Mouse (Mus musculus) MEL (cell line): Measurements from ENCODE around the gene Tdrd7.

Experiments used
- CTCF ChIP-seq, 3 experiments: IDR thresholded peaks in 2 of 3; conservative IDR thresholded peaks in 1 of 3; 2 replicates each; pipeline ENCODE4 v1.5.1; 2011 to 2012; ENCODE audit warnings: low read length in 3 of 3, low read depth in 2 of 3, mild to moderate bottlenecking in 2 of 3, improper control_type of control experiment in 1 of 3, inconsistent platforms in 1 of 3, mixed read lengths in 1 of 3, moderate library complexity in 1 of 3; ENCODE audit not compliant: control insufficient read depth in 1 of 3, insufficient read depth in 1 of 3, poor library complexity in 1 of 3, severe bottlenecking in 1 of 3
- EP300 ChIP-seq, 2 experiments: IDR thresholded peaks; 2 replicates each; pipeline ENCODE4 v1.6.1; 2011; ENCODE audit warnings: improper control_type of control experiment in 2 of 2, low read length in 2 of 2, low read depth in 1 of 2, mild to moderate bottlenecking in 1 of 2
- GATA1 ChIP-seq: IDR thresholded peaks from 2 replicates; pipeline ENCODE4 v1.6.1; 2011; ENCODE audit warnings: low read depth, low read length, improper control_type of control experiment
- HCFC1 ChIP-seq: IDR thresholded peaks from 2 replicates; pipeline ENCODE4 v1.6.1; 2012; ENCODE audit warnings: low read depth, mild to moderate bottlenecking, inconsistent platforms, low read length, improper control_type of control experiment, moderate library complexity
- MXI1 ChIP-seq: IDR thresholded peaks from 2 replicates; pipeline ENCODE4 v1.6.1; 2011; ENCODE audit warnings: mild to moderate bottlenecking, low read depth, low read length, improper control_type of control experiment
- NELFE ChIP-seq: IDR thresholded peaks from 2 replicates; pipeline ENCODE4 v1.6.1; 2011; ENCODE audit warnings: low read depth, low read length, improper control_type of control experiment
- POLR2A ChIP-seq, 2 experiments: IDR thresholded peaks; 2 replicates each; pipeline ENCODE4 v1.6.1; 2011 to 2012; ENCODE audit warnings: low read length in 2 of 2, mild to moderate bottlenecking in 2 of 2, control low read depth in 1 of 2, improper control_type of control experiment in 1 of 2, low read depth in 1 of 2, moderate library complexity in 1 of 2; ENCODE audit not compliant: control insufficient read depth in 1 of 2, insufficient read depth in 1 of 2, poor library complexity in 1 of 2
- SIN3A ChIP-seq: IDR thresholded peaks from 2 replicates; pipeline ENCODE4 v1.6.1; 2012; ENCODE audit warnings: low read length, improper control_type of control experiment, inconsistent platforms
- USF1 ChIP-seq: IDR thresholded peaks from 2 replicates; pipeline ENCODE4 v1.6.1; 2014; ENCODE audit warnings: low read depth, mild to moderate bottlenecking, inconsistent platforms, low read length, improper control_type of control experiment, moderate library complexity
- ZMIZ1 ChIP-seq: IDR thresholded peaks from 2 replicates; pipeline ENCODE4 v1.6.1; 2012; ENCODE audit warnings: low read depth, mild to moderate bottlenecking, inconsistent platforms, low read length, improper control_type of control experiment, moderate library complexity

DNA sequence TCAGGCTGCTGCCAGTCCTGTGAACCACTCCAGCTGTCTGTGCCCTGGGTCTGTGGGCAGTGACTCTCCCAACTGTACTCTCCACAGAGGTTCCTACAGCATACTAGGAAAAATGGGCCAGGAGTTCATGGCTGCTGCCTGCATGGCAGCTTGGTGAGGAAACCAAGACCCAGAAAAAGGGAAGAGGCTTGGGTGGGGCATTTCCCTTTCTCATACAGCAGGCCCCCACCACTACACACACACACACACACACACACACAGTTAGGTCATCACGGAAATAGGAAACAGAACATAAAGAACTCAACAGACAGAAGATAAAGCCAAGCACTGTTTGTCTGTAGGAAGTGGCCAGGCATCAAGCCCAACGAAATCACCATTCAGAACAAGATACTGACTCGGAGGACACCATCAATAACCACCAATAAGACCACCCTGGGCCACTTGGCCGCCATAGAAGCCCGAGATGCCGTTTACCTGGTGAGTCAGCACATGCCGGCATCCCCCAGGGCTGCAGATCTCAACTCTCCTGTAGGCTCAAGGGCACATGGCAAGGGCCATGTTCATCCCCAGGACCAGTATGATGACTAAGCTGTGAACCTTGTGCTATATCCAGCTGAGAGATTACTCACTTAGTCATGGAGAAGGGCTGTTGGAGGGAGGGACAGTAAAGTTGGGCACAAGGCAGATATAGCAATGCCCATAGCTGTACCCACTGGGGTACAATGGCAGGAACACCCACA, 15.9 kb upstream of the Tdrd7 start:
- TF ChIP-seq NELFE (no peak), CTCF (IDR thresholded peaks at IDR 0.05 in 2 of 3, conservative IDR thresholded peaks at IDR 0.05 in 1 of 3; ENCODE audit: control insufficient read depth in 1 of 3, insufficient read depth in 1 of 3, low read depth in 2 of 3, low read length in 3 of 3, poor library complexity in 1 of 3, severe bottlenecking in 1 of 3) (no peak), GATA1 (no peak), POLR2A (IDR thresholded peaks at IDR 0.05; ENCODE audit: control insufficient read depth in 1 of 2, insufficient read depth in 1 of 2, low read depth in 1 of 2, low read length in 2 of 2, poor library complexity in 1 of 2) (no peak), EP300 (IDR thresholded peaks at IDR 0.05; ENCODE audit: low read depth in 1 of 2, low read length in 2 of 2) (peak; percentile 73 to 79), ZMIZ1 (no peak), MXI1 (peak; percentile 17; the same call in 1 of the 2 replicates), SIN3A (peak; percentile 52; the same call in 1 of the 2 replicates), USF1 (no peak), HCFC1 (no peak)
